Mouse (Mus musculus) liver, adult 2 months (tissue): ENCODE results near the gene Garnl3. TPM values are rescaled to one million over a fixed set of nuclear protein-coding genes. Genes with fewer than 3 reads are reported as not detected.

Experiments used
- DNase-seq: peaks from one replicate; pipeline ENCODE4 v3.0.0-alpha.2; 2011; ENCODE audit warnings: low read depth, low spot score; ENCODE audit errors: extremely low read depth
- H3K27ac ChIP-seq: fragments of 200-500 bp; replicated peaks from 2 replicates; pipeline ENCODE4 v1.5.1; 2012; ENCODE audit warnings: low read depth, mild to moderate bottlenecking, control low read depth, inconsistent platforms, low read length; ENCODE audit not compliant: insufficient read depth
- H3K27me3 ChIP-seq: fragments of 200-500 bp; 2 replicates; pipeline ENCODE4 v1.6.1; 2012; ENCODE audit warnings: mild to moderate bottlenecking, moderate library complexity, low read length, inconsistent platforms; ENCODE audit not compliant: control insufficient read depth, insufficient read depth
- H3K36me3 ChIP-seq: fragments of 200-500 bp; 2 replicates; pipeline ENCODE4 v1.6.1; 2012; ENCODE audit warnings: low read length, inconsistent platforms; ENCODE audit not compliant: control insufficient read depth, insufficient read depth
- H3K4me1 ChIP-seq: fragments of 200-500 bp; 2 replicates; pipeline ENCODE4 v1.6.1; 2011; ENCODE audit warnings: low read length; ENCODE audit not compliant: control insufficient read depth, insufficient read depth
- H3K4me3 ChIP-seq: fragments of 200-500 bp; 2 replicates; pipeline ENCODE4 v1.5.1; 2011; ENCODE audit warnings: low read depth, mild to moderate bottlenecking, control low read depth, low read length, moderate library complexity; ENCODE audit not compliant: insufficient read depth
- H3K79me2 ChIP-seq: fragments of 200-500 bp; 2 replicates; pipeline ENCODE4 v1.6.1; 2012; ENCODE audit warnings: inconsistent platforms, mild to moderate bottlenecking, low read length, moderate library complexity; ENCODE audit not compliant: control insufficient read depth, insufficient read depth
- H3K9ac ChIP-seq: fragments of 200-500 bp; 2 replicates; pipeline ENCODE4 v1.6.1; 2012; ENCODE audit warnings: low read depth, mild to moderate bottlenecking, control low read depth, inconsistent platforms, low read length
- CTCF ChIP-seq: fragments of 200-500 bp; IDR thresholded peaks from 2 replicates; pipeline ENCODE4 v1.5.1; 2011; ENCODE audit warnings: low read depth, low read length, control low read depth
- POLR2A ChIP-seq: fragments of 200-500 bp; IDR thresholded peaks from 2 replicates; pipeline ENCODE4 v1.6.1; 2011; ENCODE audit warnings: low read length, control low read depth; ENCODE audit not compliant: insufficient read depth; ENCODE audit errors: extremely low read depth
- WGBS: fragments of 180-500 bp; shearing (Covaris S2); methylation state at CpG from one replicate; pipeline ENCODE4 v1.1.7; 2018; 5-methylcytosine and 5-hydroxymethylcytosine counted together
- polyA plus RNA-seq: library from polyadenylated mRNA; depleted of rRNA; stranded (reverse); fragments of >200 nt; gene quantifications from 2 replicates; pipeline ENCODE4 v1.2.3, GENCODE M21; 2012
- total RNA-seq: library from RNA; depleted of rRNA; stranded (reverse); fragments of >200 nt; gene quantifications from 2 replicates; pipeline ENCODE4 v1.2.3, GENCODE M21; 2014

Gene Garnl3
- total and polyA plus RNA-seq, 2 experiments, result 0.11 to 0.28 TPM

DNA sequence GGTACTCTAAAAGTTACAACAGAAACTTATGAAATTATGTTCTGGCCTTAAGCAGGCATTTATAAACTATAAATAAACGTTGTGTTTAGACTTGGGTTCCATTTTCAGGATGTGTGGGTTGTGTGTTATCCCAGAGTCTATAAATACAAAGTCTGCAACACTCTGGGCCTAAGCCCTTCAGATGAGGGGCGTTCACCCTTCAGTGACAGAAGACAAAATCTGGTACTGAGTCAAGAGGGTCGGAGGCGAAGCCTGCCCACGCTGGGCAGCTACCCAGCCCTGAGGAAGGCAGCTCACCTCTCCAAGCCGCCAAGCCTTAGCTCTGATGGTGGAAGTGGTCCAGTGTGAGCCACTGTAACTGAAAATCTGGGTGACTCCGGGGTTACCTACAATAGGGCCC lies 129.3 kb downstream of the Garnl3 start:
- WGBS, result 85% methylated on average over 7 of the region's 7 CpGs
- H3K79me2 ChIP-seq, result no peaks in the 10 kb centered on the region

DNA sequence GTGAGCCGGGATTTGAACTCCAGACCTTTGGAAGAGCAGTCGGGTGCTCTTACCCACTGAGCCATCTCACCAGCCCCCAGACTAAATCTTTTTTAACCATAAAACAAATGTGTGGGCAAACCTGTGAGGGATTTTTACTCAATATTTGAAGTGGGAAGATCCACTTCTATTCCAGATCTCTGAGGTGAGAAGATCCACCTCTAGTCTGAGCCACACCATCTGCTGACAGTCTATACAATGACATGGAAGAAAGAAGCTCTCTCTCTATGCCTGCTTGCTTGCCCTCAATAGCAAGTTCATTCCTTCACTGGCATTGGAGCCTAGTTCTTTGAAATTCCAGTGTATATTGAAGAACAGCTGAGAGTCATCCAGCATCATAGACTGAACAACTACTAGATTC lies 131.7 kb downstream of the Garnl3 start:
- Histone ChIP-seq H3K27ac (no peak overlapping the region), H3K79me2 (no peaks in the 10 kb centered on the region), H3K9ac (no peak overlapping the region), H3K27me3 (no peaks in the 10 kb centered on the region), H3K4me3 (no peak overlapping the region), H3K36me3 (no peaks in the 10 kb centered on the region), H3K4me1 (no peaks in the 10 kb centered on the region)
- DNase-seq, result no peak
- TF ChIP-seq CTCF (no peak), POLR2A (no peak)
- WGBS, result 84% methylated on average over 2 of the region's 2 CpGs

More for the DNA sequence above, 129.3 kb downstream of the Garnl3 start:
- Histone ChIP-seq H3K27ac (no peak overlapping the region), H3K27me3 (no peaks in the 10 kb centered on the region), H3K4me1 (no peaks in the 10 kb centered on the region), H3K9ac (no peak overlapping the region), H3K36me3 (no peaks in the 10 kb centered on the region), H3K4me3 (no peak overlapping the region)
- DNase-seq, result no peak
- TF ChIP-seq CTCF (no peak), POLR2A (no peak)

- DNase-seq, result no peak
- no peaks in the 10 kb centered on the region for H3K79me2 ChIP-seq
- H3K4me3 ChIP-seq, result no peak overlapping the region
- no peak for TF ChIP-seq CTCF
- no peak for TF ChIP-seq POLR2A
- H3K36me3 ChIP-seq, result no peaks in the 10 kb centered on the region
- no peak overlapping the region for H3K27ac ChIP-seq
- H3K4me1 ChIP-seq, result no peaks in the 10 kb centered on the region
- H3K27me3 ChIP-seq, result no peaks in the 10 kb centered on the region
- WGBS, result 79% methylated on average over 4 of the region's 4 CpGs
- no peak overlapping the region for H3K9ac ChIP-seq
Measured at GRCm38 (mm10) chr2:32997792-32998191, 133.7 kb downstream of the Garnl3 start.

- Histone ChIP-seq H3K36me3 (no peaks in the 10 kb centered on the region), H3K9ac (no peak overlapping the region), H3K27ac (no peak overlapping the region), H3K4me1 (no peaks in the 10 kb centered on the region), H3K4me3 (no peak overlapping the region), H3K79me2 (no peaks in the 10 kb centered on the region), H3K27me3 (no peaks in the 10 kb centered on the region)
- no peak for TF ChIP-seq POLR2A
- no peak for TF ChIP-seq CTCF
- no peak for DNase-seq
- WGBS, result 74% methylated on average over 6 of the region's 6 CpGs
Measured at GRCm38 (mm10) chr2:32997081-32997480, 134.4 kb downstream of the Garnl3 start.

GRCm38 (mm10) chr2:32992130-32992529 lies 139.3 kb downstream of the Garnl3 start:
- no peak for DNase-seq
- TF ChIP-seq CTCF (no peak), POLR2A (no peak)
- 70% methylated on average over 6 of the region's 6 CpGs for WGBS
- no peaks in the 10 kb centered on the region for H3K4me1 ChIP-seq
- no peak overlapping the region for H3K4me3 ChIP-seq
- H3K79me2 ChIP-seq, result no peaks in the 10 kb centered on the region
- no peaks in the 10 kb centered on the region for H3K36me3 ChIP-seq
- H3K27ac ChIP-seq, result no peak overlapping the region
- no peak overlapping the region for H3K9ac ChIP-seq
- H3K27me3 ChIP-seq, result no peaks in the 10 kb centered on the region

- no peaks in the 10 kb centered on the region for H3K4me1 ChIP-seq
- TF ChIP-seq POLR2A (no peak), CTCF (no peak)
- no peak overlapping the region for H3K4me3 ChIP-seq
- no peaks in the 10 kb centered on the region for H3K36me3 ChIP-seq
- no peaks in the 10 kb centered on the region for H3K79me2 ChIP-seq
- no peaks in the 10 kb centered on the region for H3K27me3 ChIP-seq
- no peak overlapping the region for H3K27ac ChIP-seq
- WGBS, result 64% methylated on average over 13 of the region's 13 CpGs
- no peak overlapping the region for H3K9ac ChIP-seq
- DNase-seq, result peak; percentile 6
Measured at GRCm38 (mm10) chr2:32990167-32990832, 141.2 kb downstream of the Garnl3 start.
